Mouse (Mus musculus) forebrain, embryonic 12.5 days (tissue): ENCODE measurements around the gene Cgnl1. TPM values are rescaled to one million over a fixed set of nuclear protein-coding genes. Genes with fewer than 3 reads are reported as not detected.

Experiments used
- ATAC-seq: fragments of 200-750 bp; cut with Nextera tagmentation; 2 replicates; pipeline ENCODE4 v1.8.0; 2017; ENCODE audit warnings: moderate TSS enrichment; ENCODE audit not compliant: low FRiP score
- H3K27ac ChIP-seq: fragments of 300-500 bp; sonication (generic); 2 replicates; pipeline ENCODE4 v1.5.1; 2016; ENCODE audit warnings: mild to moderate bottlenecking
- H3K27me3 ChIP-seq: fragments of 300-500 bp; sonication (generic); 2 replicates; pipeline ENCODE4 v1.6.1; 2016; ENCODE audit warnings: mild to moderate bottlenecking
- H3K36me3 ChIP-seq: fragments of 300-500 bp; sonication (generic); replicated peaks from 2 replicates; pipeline ENCODE4 v1.6.1; 2016; ENCODE audit warnings: mild to moderate bottlenecking
- H3K4me1 ChIP-seq: fragments of 300-500 bp; sonication (generic); 2 replicates; pipeline ENCODE4 v1.6.1; 2016
- H3K4me2 ChIP-seq: fragments of 300-500 bp; sonication (generic); 2 replicates; pipeline ENCODE4 v1.6.1; 2016; ENCODE audit warnings: mild to moderate bottlenecking, moderate library complexity
- H3K4me3 ChIP-seq: fragments of 300-500 bp; sonication (generic); replicated peaks from 2 replicates; pipeline ENCODE4 v1.5.1; 2016; ENCODE audit warnings: mild to moderate bottlenecking
- H3K9ac ChIP-seq: fragments of 300-500 bp; sonication (generic); 2 replicates; pipeline ENCODE4 v1.6.1; 2016; ENCODE audit warnings: mild to moderate bottlenecking
- H3K9me3 ChIP-seq: fragments of 300-500 bp; sonication (generic); 2 replicates; pipeline ENCODE4 v1.6.1; 2016
- WGBS: fragments of 180-500 bp; shearing (Covaris S2); methylation state at CpG from one replicate; pipeline ENCODE4 v1.1.7; 2016; 5-methylcytosine and 5-hydroxymethylcytosine counted together
- polyA plus RNA-seq: library from polyadenylated mRNA; unstranded; fragments of >200 nt; fragmentation: Nextera tagmentation; extraction: Ambion mirVana; gene quantifications from 2 replicates; pipeline ENCODE4 v1.2.1, GENCODE M21; 2016

Cgnl1 gene
- 5.1 and 5.2 TPM in 2 replicates for polyA plus RNA-seq

- peak; percentile 81 for ATAC-seq
- peaks cover 10% of the 10 kb centered on the region for H3K4me1 ChIP-seq
- H3K27me3 ChIP-seq, result peaks cover 66% of the 10 kb centered on the region
- H3K27ac ChIP-seq, result no peak within 1 kb of the TSS
- WGBS, result under 1% methylated on average over 58 of the region's 67 CpGs
- H3K4me3 ChIP-seq, result peak within 1 kb of the TSS; percentile 59
- H3K9ac ChIP-seq, result peak within 1 kb of the TSS; percentile 63
- peak within 1 kb of the TSS; percentile 94 for H3K4me2 ChIP-seq
- H3K36me3 ChIP-seq, result no peaks in the 10 kb centered on the region
- H3K9me3 ChIP-seq, result no peaks in the 10 kb centered on the region
Measured at GRCm38 (mm10) chr9:71770991-71771767, at the start of gene Cgnl1. TSS of gene Cgnl1 (minus strand) at chr9:71771602.

DNA sequence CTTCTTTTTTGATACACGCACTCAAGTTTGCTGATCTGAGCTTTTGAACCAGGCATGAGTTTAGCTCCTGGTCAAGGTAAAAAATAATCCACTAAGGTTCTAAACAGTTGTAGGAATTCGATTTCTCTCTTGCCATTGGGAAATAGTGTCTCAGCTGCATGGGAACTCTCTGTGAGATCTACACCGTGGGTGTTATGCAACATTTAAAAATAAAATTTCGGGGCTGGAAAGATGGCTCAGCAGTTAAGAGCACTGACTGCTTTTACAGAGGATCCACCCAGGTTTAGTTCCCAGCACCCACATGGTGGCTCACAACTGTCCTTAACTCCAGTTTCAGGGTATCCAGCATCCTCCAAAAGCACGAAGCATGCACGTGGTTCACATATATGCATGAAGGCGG, 47.1 kb upstream of the Cgnl1 start:
- H3K4me2 ChIP-seq, result no peak overlapping the region
- no peak overlapping the region for H3K9ac ChIP-seq
- H3K27ac ChIP-seq, result no peak overlapping the region
- H3K4me1 ChIP-seq, result no peaks in the 10 kb centered on the region
- H3K27me3 ChIP-seq, result no peaks in the 10 kb centered on the region
- no peaks in the 10 kb centered on the region for H3K36me3 ChIP-seq
- H3K9me3 ChIP-seq, result no peaks in the 10 kb centered on the region
- H3K4me3 ChIP-seq, result no peak overlapping the region
- 91% methylated on average over 7 of the region's 7 CpGs for WGBS
- no peak for ATAC-seq

- WGBS, result 64% methylated on average over 3 of the region's 3 CpGs
- no peak overlapping the region for H3K4me3 ChIP-seq
- peaks cover 8% of the 10 kb centered on the region for H3K4me1 ChIP-seq
- no peak overlapping the region for H3K9ac ChIP-seq
- no peak overlapping the region for H3K4me2 ChIP-seq
- no peak overlapping the region for H3K27ac ChIP-seq
- ATAC-seq, result no peak
- no peaks in the 10 kb centered on the region for H3K9me3 ChIP-seq
- H3K27me3 ChIP-seq, result 0 out of 2 replicates have a peak, but pooled peaks cover 2% of the 10 kb centered on the region
- no peaks in the 10 kb centered on the region for H3K36me3 ChIP-seq
Measured at GRCm38 (mm10) chr9:71816121-71816520, 44.7 kb upstream of the Cgnl1 start.

DNA sequence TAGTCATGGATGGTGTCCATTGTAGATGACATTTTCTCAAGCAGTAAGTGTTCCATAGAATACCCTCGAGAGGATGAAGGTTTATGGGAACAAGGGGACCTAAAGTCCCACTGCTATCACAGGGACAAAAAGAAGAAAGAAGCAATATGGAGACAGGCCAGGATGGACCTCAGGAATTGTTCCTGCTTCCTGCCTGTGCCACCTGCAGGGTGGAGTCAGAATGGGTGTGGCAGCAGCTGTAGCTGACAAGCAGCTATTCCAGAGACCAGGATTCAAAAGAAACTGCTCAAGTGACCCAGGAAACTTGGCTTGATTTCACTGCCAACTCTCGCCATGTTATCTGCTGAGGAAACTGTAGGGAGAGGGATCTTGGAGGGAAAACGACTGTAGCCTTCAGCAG, 42.2 kb upstream of the Cgnl1 start:
- Histone ChIP-seq H3K27ac (no peak overlapping the region), H3K4me2 (no peak overlapping the region), H3K27me3 (peaks cover 6% of the 10 kb centered on the region; the same call in 1 of the 2 replicates), H3K9ac (no peak overlapping the region), H3K4me1 (peaks cover 15% of the 10 kb centered on the region), H3K9me3 (no peaks in the 10 kb centered on the region), H3K36me3 (no peaks in the 10 kb centered on the region), H3K4me3 (no peak overlapping the region)
- ATAC-seq, result no peak
- 90% methylated on average over 3 of the region's 3 CpGs for WGBS

- Histone ChIP-seq H3K27ac (no peak overlapping the region), H3K27me3 (peaks cover 6% of the 10 kb centered on the region; the same call in 1 of the 2 replicates), H3K36me3 (no peaks in the 10 kb centered on the region), H3K9ac (no peak overlapping the region), H3K4me2 (no peak overlapping the region), H3K9me3 (no peaks in the 10 kb centered on the region), H3K4me1 (peaks cover 15% of the 10 kb centered on the region), H3K4me3 (no peak overlapping the region)
- 31% methylated on average over 4 of the region's 4 CpGs for WGBS
- no peak for ATAC-seq
Measured at GRCm38 (mm10) chr9:71812914-71813313, 41.5 kb upstream of the Cgnl1 start.

DNA sequence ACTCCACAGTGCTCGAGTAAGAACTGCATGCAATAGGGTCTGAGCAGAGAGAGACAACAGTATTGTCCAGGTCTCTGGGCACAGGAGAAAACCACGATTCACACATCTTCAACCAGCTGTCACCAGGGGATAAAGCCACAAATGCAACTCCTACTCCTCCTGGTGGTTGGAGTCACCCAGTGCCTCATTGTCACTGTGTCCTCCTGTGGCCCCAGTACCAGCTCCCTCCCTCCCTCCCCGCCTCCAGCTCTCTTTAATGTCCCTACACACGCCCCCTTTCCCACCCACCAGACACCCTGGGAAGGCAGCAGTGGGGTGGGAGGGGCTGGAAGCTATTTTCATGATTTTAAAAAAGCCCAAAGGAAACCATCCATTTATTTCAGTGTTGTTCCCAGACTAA, 41.0 kb upstream of the Cgnl1 start:
- no peaks in the 10 kb centered on the region for H3K9me3 ChIP-seq
- H3K4me1 ChIP-seq, result peaks cover 15% of the 10 kb centered on the region
- WGBS, result 30% methylated on average over 4 of the region's 4 CpGs
- H3K9ac ChIP-seq, result no peak overlapping the region
- H3K27me3 ChIP-seq, result peaks cover 6% of the 10 kb centered on the region; the same call in 1 of the 2 replicates
- H3K27ac ChIP-seq, result no peak overlapping the region
- H3K4me2 ChIP-seq, result no peak overlapping the region
- H3K4me3 ChIP-seq, result no peak overlapping the region
- ATAC-seq, result no peak
- no peaks in the 10 kb centered on the region for H3K36me3 ChIP-seq

DNA sequence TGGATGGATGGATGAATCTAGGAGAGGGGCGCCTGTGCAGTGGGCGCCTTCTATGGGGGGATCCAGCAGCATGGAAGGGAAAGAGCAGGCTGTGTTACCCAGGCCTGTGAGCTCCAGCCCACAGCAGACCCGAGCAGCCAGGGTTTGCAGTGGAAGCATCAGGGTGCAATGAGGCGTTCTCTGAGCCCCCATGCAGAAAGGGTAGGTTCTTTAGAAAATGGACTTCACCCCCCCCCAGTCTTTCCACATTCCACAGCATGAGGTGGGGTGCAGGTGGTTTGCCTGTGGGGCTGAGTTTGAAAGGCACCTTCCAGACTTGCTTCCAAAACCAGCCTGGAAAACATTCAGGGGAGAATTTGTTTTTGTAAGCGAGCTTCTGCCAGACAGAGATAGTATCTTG, 40.0 kb upstream of the Cgnl1 start:
- Histone ChIP-seq H3K27me3 (peaks cover 6% of the 10 kb centered on the region; the same call in 1 of the 2 replicates), H3K36me3 (no peaks in the 10 kb centered on the region), H3K4me1 (peaks cover 15% of the 10 kb centered on the region), H3K9ac (no peak overlapping the region), H3K4me3 (no peak overlapping the region), H3K27ac (no peak overlapping the region), H3K9me3 (no peaks in the 10 kb centered on the region), H3K4me2 (no peak overlapping the region)
- ATAC-seq, result no peak
- WGBS, result 77% methylated on average over 5 of the region's 5 CpGs

GRCm38 (mm10) chr9:71810723-71811122, 39.3 kb upstream of the Cgnl1 start:
- Histone ChIP-seq H3K9me3 (no peaks in the 10 kb centered on the region), H3K4me1 (peaks cover 15% of the 10 kb centered on the region), H3K36me3 (no peaks in the 10 kb centered on the region), H3K27ac (no peak overlapping the region), H3K4me2 (no peak overlapping the region), H3K9ac (no peak overlapping the region), H3K27me3 (peaks cover 6% of the 10 kb centered on the region; the same call in 1 of the 2 replicates), H3K4me3 (no peak overlapping the region)
- 72% methylated on average over 2 of the region's 2 CpGs for WGBS
- ATAC-seq, result no peak

DNA sequence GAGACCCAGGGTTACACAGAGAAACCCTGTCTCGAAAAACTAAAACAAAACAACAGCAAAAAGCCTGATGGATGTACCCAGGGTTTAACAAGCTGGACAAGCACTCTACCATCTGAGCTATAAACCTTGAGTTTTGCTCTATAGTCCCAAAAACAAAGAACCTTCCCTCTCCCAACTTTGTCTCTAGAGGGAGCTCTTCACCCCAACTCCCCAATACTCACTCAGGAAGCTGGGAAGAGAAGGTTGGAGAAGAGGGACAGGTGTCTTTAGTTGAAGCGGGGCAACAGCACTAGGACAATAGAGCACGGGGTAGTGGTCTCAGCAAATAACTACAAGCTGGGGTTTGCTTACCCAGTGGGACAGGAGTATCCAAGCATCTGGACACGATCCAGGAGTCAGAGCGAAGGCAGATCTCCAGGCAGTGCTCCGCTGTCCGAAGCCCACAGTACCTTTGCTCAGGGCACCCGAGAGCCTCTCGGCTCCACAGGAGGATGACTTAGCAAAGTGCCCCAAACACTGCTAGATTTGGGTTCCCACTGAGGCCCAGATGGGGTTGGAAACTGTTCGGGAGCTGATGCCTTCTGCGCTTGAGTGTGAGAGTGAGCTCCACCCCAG, 37.3 kb upstream of the Cgnl1 start:
- no peak overlapping the region for H3K27ac ChIP-seq
- H3K4me3 ChIP-seq, result no peak overlapping the region
- no peak for ATAC-seq
- no peak overlapping the region for H3K9ac ChIP-seq
- no peaks in the 10 kb centered on the region for H3K36me3 ChIP-seq
- H3K4me2 ChIP-seq, result no peak overlapping the region
- H3K4me1 ChIP-seq, result peaks cover 15% of the 10 kb centered on the region
- no peaks in the 10 kb centered on the region for H3K9me3 ChIP-seq
- peaks cover 6% of the 10 kb centered on the region; the same call in 1 of the 2 replicates for H3K27me3 ChIP-seq
- WGBS, result 52% methylated on average over 11 of the region's 11 CpGs

DNA sequence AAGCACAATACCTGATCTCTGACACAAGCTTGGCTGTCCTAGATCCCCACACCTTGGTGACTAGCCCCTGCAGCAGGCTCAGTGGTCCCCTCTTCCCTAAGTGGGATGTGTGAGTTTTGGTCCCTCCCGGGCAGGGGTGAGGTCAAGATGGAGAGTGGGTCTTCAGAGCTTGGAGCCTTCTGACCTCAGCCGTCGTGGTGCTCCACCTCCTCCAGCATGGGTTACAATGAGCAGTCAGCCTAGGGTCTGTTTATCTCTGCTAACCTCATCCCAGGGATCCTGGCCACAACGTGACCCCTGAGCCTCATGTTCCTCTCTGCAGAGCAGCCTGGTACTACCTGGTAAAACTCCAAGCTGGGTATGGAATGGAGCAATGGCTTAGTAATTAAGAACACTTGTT, 36.4 kb upstream of the Cgnl1 start:
- no peaks in the 10 kb centered on the region for H3K36me3 ChIP-seq
- no peak for ATAC-seq

DNA sequence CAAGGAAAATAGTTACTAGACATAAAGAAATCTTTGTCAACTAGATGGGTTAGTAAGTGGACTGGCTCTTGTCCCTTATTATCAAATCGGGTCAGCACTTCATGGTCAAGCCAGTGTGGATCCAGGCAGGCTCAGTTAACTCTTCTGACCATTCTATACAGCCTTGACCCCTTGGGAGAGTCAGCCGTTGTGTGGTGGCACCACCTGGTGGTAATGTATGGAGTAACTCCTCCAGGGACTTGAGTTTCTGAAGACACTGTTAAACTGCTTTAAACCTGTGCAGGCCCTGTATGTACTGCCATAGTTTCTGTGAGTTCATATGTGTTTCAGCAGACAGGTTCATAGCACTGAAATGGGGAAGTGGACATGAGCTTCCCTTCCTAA, 35.0 kb upstream of the Cgnl1 start:
- H3K9ac ChIP-seq, result no peak overlapping the region
- no peak overlapping the region for H3K4me2 ChIP-seq
- peaks cover 7% of the 10 kb centered on the region for H3K4me1 ChIP-seq
- peaks cover 12% of the 10 kb centered on the region; the same call in 1 of the 2 replicates for H3K27me3 ChIP-seq
- H3K4me3 ChIP-seq, result no peak overlapping the region
- no peak overlapping the region for H3K27ac ChIP-seq
- H3K9me3 ChIP-seq, result no peaks in the 10 kb centered on the region
- 8% methylated on average over 2 of the region's 2 CpGs for WGBS
- ATAC-seq, result peak; percentile 63; the same call in 1 of the 2 replicates
- H3K36me3 ChIP-seq, result no peaks in the 10 kb centered on the region

More for the DNA sequence above, 36.4 kb upstream of the Cgnl1 start:
- Histone ChIP-seq H3K4me3 (no peak overlapping the region), H3K27me3 (peaks cover 6% of the 10 kb centered on the region; the same call in 1 of the 2 replicates), H3K9me3 (no peaks in the 10 kb centered on the region), H3K4me2 (no peak overlapping the region), H3K27ac (no peak overlapping the region), H3K9ac (no peak overlapping the region), H3K4me1 (peaks cover 12% of the 10 kb centered on the region)
- 83% methylated on average over 4 of the region's 4 CpGs for WGBS

- Histone ChIP-seq H3K9me3 (no peaks in the 10 kb centered on the region), H3K9ac (no peak overlapping the region), H3K4me2 (no peak overlapping the region), H3K27me3 (peaks cover 9% of the 10 kb centered on the region; the same call in 1 of the 2 replicates), H3K36me3 (no peaks in the 10 kb centered on the region), H3K4me3 (no peak overlapping the region), H3K27ac (no peak overlapping the region), H3K4me1 (peaks cover 7% of the 10 kb centered on the region; the same call in 1 of the 2 replicates)
- no peak for ATAC-seq
- whole genome bisulfite sequencing, result 68% methylated on average over 6 of the region's 6 CpGs
Measured at GRCm38 (mm10) chr9:71805646-71806421, 34.4 kb upstream of the Cgnl1 start.
